Mouse (Mus musculus) stomach, embryonic 16.5 days (tissue): ENCODE data around the gene Fbxo40. TPM values are rescaled to one million over a fixed set of nuclear protein-coding genes. Genes with fewer than 3 reads are reported as not detected.

Experiments used
- ATAC-seq: fragments of 200-750 bp; cut with Nextera tagmentation; 2 replicates; pipeline ENCODE4 v1.8.0; 2017; ENCODE audit warnings: moderate number of reproducible peaks, moderate TSS enrichment; ENCODE audit not compliant: insufficient read depth, low FRiP score
- H3K27ac ChIP-seq: fragments of 300-500 bp; sonication (generic); 2 replicates; pipeline ENCODE4 v1.5.1; 2014; ENCODE audit warnings: low read length
- H3K27me3 ChIP-seq: fragments of 300-500 bp; sonication (generic); 2 replicates; pipeline ENCODE4 v1.6.1; 2014; ENCODE audit warnings: low read length, control low read depth, mixed read lengths; ENCODE audit not compliant: control insufficient read depth, insufficient read depth
- H3K36me3 ChIP-seq: fragments of 300-500 bp; sonication (generic); 2 replicates; pipeline ENCODE4 v1.6.1; 2014; ENCODE audit warnings: low read length; ENCODE audit not compliant: control insufficient read depth, insufficient read depth
- H3K4me1 ChIP-seq: fragments of 300-500 bp; sonication (generic); 2 replicates; pipeline ENCODE4 v1.6.1; 2014; ENCODE audit warnings: low read length, control low read depth, mixed read lengths; ENCODE audit not compliant: control insufficient read depth, insufficient read depth
- H3K4me2 ChIP-seq: fragments of 300-500 bp; sonication (generic); 2 replicates; pipeline ENCODE4 v1.6.1; 2014; ENCODE audit warnings: low read depth, low read length, mixed read lengths
- H3K4me3 ChIP-seq: fragments of 300-500 bp; sonication (generic); replicated peaks from 2 replicates; pipeline ENCODE4 v1.5.1; 2014; ENCODE audit warnings: mild to moderate bottlenecking, low read length
- H3K9ac ChIP-seq: fragments of 300-500 bp; sonication (generic); 2 replicates; pipeline ENCODE4 v1.6.1; 2014; ENCODE audit warnings: low read length
- H3K9me3 ChIP-seq: fragments of 300-500 bp; sonication (generic); replicated peaks from 2 replicates; pipeline ENCODE4 v1.6.1; 2016; ENCODE audit warnings: low read length, control low read depth; ENCODE audit not compliant: control insufficient read depth
- WGBS: fragments of 180-500 bp; shearing (Covaris S2); extraction: QIAGEN DNeasy Blood & Tissue Kit; methylation state at CpG from one replicate; pipeline ENCODE4 v1.1.7; 2014; 5-methylcytosine and 5-hydroxymethylcytosine counted together
- polyA plus RNA-seq: library from polyadenylated mRNA; unstranded; fragments of >200 nt; fragmentation: Nextera tagmentation; extraction: Ambion mirVana; gene quantifications from 2 replicates; pipeline ENCODE4 v1.2.1, GENCODE M21; 2015

Fbxo40 gene
- polyA plus RNA-seq, 1 experiment from 2014 or later = 0.13 TPM

DNA sequence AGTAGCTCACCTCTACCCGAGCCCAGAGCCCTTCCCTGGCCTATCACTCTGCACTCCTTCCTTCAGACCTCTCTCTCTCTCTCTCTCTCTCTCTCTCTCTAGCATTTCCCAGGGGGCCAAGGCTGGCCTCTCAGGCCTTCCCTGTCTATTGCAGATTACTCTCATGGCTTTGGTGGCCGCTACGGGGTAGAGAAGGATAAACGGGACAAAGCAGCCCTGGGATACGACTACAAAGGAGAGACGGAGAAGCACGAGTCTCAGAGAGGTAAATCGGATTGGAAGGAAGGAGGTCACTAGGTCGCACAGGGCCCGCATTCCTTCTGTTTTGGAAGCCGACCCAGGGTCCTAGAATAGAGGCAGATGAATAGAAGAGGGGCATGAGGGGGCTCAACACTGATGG lies 35.2 kb downstream of the Fbxo40 start:
- Histone ChIP-seq H3K27ac (no peak overlapping the region), H3K4me1 (no peaks in the 10 kb centered on the region), H3K36me3 (no peaks in the 10 kb centered on the region), H3K4me3 (no peak overlapping the region), H3K4me2 (no peak overlapping the region), H3K9me3 (no peaks in the 10 kb centered on the region), H3K9ac (no peak overlapping the region), H3K27me3 (no peaks in the 10 kb centered on the region)
- 75% methylated on average over 11 of the region's 11 CpGs for WGBS
- ATAC-seq = no peak

DNA sequence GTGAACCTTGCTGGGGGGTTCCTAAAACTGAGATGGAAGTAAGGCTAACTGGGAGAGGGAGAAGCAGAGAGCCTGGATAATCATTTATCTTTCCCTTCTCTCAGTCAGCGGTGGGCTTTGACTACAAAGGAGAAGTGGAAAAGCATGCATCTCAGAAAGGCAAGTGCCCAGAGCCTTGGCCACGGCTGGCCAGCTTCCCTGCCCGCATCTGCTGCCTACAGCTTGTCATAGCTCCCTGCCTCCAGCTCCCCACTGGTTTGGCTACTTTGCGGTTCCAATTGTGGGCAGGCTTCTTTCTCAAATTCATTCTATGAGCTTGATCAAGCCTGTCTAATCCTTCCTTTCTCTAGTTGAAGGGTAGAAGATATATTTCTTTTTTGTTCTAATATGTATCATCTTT lies 39.2 kb downstream of the Fbxo40 start:
- Histone ChIP-seq H3K9ac (no peak overlapping the region), H3K4me1 (no peaks in the 10 kb centered on the region), H3K27me3 (no peaks in the 10 kb centered on the region), H3K4me3 (no peak overlapping the region), H3K27ac (no peak overlapping the region), H3K36me3 (no peaks in the 10 kb centered on the region), H3K4me2 (no peak overlapping the region), H3K9me3 (no peaks in the 10 kb centered on the region)
- ATAC-seq = no peak
- 59% methylated on average over 4 of the region's 4 CpGs for WGBS

DNA sequence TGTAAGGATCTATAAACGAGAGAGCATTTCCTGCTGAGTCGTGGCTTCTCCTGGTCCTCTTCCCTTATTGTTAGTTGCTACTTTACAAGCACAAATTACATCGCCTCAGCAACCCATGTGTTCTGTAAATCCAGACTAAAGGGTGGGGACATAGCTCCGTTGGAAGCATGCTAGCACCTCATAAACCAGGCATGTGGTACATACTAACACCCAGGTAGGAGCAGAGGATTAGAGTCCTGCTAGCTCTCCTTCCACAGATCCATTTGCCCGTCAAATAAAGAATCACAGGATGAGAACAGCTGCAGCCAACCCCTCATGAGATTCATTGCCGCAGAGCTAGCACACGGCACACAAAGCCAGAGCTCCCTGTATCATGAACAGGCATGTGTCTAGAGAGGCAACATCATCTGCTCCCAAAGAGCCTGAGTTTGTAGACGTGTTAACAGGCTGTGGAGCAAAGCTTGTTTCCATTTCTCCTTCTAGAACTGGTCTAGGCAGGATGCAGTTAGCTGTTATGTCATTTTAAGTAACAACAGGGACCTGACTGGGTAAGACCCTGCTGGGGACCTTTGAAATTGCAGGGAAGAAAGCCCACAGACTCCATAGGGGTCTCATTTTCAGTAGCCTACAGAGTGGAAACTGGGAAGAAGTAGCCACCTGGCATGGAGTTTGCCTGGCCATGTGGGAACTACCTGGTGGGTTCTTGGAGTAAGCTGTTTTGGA lies 40.5 kb downstream of the Fbxo40 start:
- H3K9me3 ChIP-seq = no peaks in the 10 kb centered on the region
- no peaks in the 10 kb centered on the region for H3K27me3 ChIP-seq
- no peak overlapping the region for H3K27ac ChIP-seq
- H3K9ac ChIP-seq = no peak overlapping the region
- no peak overlapping the region for H3K4me3 ChIP-seq
- no peaks in the 10 kb centered on the region for H3K4me1 ChIP-seq
- H3K4me2 ChIP-seq = no peak overlapping the region
- 58% methylated on average over 8 of the region's 8 CpGs for WGBS
- no peaks in the 10 kb centered on the region for H3K36me3 ChIP-seq
- ATAC-seq = no peak

DNA sequence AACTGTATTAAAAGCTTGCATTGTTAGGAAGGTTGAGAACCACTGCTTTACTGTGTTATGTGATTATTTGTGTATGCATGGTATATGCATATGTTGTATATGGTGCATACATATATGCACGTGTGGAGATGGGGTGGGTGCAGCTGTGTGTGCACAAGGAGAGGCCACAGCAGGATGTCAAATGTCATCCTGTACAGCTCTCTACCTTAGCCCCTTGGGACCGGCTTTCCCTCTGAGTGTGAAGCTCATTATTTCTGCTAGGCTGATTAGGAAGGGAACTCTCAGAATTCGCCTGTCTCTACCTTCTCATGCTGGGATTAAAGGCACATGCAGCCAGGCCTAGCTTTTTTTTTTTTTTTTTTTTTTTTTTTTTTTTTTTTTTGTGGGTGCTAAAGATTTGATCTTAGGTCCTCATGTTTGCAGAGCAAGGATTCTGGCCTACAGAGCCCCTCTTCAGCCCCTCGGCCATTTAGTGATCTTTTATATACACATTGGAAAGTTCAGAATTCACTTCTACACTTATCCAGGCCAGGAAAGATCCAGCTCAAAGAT lies 42.5 kb downstream of the Fbxo40 start:
- Histone ChIP-seq H3K4me2 (no peak overlapping the region), H3K9me3 (no peaks in the 10 kb centered on the region), H3K9ac (no peak overlapping the region), H3K27me3 (no peaks in the 10 kb centered on the region), H3K36me3 (no peaks in the 10 kb centered on the region), H3K4me1 (no peaks in the 10 kb centered on the region), H3K4me3 (no peak overlapping the region), H3K27ac (no peak overlapping the region)
- ATAC-seq = no peak
- WGBS = 61% methylated on average over 4 of the region's 4 CpGs

DNA sequence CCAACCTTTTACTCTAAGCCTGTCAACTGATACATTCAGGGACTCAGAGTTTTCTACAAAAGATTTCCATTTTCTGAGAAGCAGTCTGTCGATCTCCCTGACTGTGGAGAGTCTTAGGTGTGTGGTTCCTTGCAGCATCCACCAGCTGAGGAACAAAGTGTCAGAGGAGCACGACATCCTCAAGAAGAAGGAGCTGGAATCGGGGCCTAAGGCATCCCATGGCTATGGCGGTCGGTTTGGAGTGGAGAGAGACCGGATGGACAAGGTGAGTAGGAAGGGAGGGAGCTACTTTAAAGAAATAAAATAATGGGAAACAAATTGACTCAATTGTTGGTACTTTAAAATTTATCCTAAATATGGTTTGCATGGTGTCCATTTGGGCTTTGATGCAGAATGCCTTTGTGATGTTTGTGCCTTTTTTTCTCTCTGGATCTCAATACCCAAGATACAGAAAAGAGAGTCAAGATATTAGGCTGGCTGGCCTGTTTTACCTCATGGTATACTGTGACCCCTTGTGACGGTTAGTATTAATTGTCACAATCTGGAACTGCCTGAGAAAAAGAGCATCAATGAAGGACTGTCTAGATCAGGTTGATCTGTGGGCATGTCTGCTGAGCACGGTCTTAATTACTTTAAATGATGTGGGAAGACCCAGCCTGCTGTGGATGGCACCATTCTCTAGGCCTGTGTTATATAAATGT lies 43.7 kb downstream of the Fbxo40 start:
- no peaks in the 10 kb centered on the region for H3K9me3 ChIP-seq
- no peak overlapping the region for H3K4me2 ChIP-seq
- H3K27ac ChIP-seq = no peak overlapping the region
- no peaks in the 10 kb centered on the region for H3K36me3 ChIP-seq
- no peaks in the 10 kb centered on the region for H3K4me1 ChIP-seq
- WGBS = 75% methylated on average over 8 of the region's 8 CpGs
- H3K4me3 ChIP-seq = no peak overlapping the region
- no peaks in the 10 kb centered on the region for H3K27me3 ChIP-seq
- no peak overlapping the region for H3K9ac ChIP-seq
- no peak for ATAC-seq

DNA sequence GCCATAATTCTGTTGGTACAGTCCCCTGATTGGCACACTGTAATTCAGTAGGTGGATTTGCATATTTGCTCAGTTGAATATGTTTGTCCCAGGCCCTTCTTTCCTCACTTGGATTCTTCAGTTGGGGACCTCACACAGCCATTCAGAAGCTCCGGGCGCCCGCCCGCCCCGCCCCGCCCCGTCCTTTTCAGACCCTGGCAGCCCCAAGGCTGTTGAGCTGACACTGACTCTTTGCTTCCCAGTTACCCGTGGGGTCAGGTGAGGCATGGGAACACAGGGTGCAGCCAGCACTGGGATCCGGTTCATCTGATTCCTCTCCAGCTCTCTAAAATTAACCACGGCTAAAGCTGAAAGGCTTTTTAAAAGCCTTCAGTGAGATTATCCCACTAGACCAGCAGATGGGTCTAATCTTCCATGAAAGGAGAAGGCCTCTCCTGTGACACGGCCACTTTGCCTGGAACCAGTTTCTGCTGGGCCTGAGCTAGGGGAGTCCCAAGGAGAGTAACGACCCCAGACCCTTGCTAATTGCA lies 45.3 kb downstream of the Fbxo40 start:
- Histone ChIP-seq H3K36me3 (no peaks in the 10 kb centered on the region), H3K27me3 (no peaks in the 10 kb centered on the region), H3K4me3 (no peak overlapping the region), H3K27ac (no peak overlapping the region), H3K4me1 (no peaks in the 10 kb centered on the region), H3K4me2 (no peak overlapping the region), H3K9me3 (no peaks in the 10 kb centered on the region), H3K9ac (no peak overlapping the region)
- 48% methylated on average over 12 of the region's 12 CpGs for WGBS
- ATAC-seq = no peak

DNA sequence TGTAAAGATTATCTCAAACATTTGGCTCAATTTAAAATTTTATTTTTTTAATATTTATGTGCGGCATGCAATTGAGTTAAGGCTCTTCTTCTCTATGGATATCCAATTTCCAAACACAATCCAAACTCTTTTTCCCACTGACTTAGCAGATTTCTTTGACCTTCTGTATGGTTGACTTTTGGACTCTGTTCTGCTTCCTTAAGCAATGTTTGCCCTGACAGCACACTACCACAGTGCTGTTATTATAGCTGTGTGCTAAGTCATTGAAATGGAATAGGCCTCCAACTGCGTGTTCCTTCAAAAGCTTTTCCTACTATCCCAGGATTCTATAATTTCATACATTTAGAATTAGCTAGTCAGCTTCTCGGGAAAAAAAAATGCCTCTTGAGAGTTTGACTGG lies 46.7 kb downstream of the Fbxo40 start:
- H3K27me3 ChIP-seq = no peaks in the 10 kb centered on the region
- H3K27ac ChIP-seq = no peak overlapping the region
- H3K9ac ChIP-seq = no peak overlapping the region
- no peaks in the 10 kb centered on the region for H3K4me1 ChIP-seq
- H3K4me2 ChIP-seq = no peak overlapping the region
- H3K4me3 ChIP-seq = no peak overlapping the region
- no peaks in the 10 kb centered on the region for H3K36me3 ChIP-seq
- 85% methylated on average over 3 of the region's 3 CpGs for WGBS
- no peak for ATAC-seq
- H3K9me3 ChIP-seq = no peaks in the 10 kb centered on the region

DNA sequence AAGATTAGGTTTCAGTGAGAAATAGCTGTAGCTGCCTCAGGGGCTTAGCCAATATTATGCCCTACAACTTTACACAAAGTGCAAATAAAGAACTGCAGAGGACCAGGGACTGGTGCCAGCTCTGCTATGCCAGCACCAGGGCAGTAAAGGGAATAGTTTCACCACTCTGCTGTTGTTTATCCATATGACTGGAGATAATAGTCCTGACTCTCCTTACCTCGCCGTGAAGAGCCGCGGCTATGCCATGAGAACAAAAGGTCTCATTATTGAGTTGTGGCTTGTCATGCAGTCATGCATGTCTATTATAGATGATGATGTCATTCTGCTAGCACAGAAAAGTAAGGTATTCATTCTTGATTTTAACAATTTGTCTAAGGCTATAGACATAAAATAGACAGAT lies 48.4 kb downstream of the Fbxo40 start:
- Histone ChIP-seq H3K4me1 (no peaks in the 10 kb centered on the region), H3K9me3 (no peaks in the 10 kb centered on the region), H3K4me3 (no peak overlapping the region), H3K36me3 (no peaks in the 10 kb centered on the region), H3K27ac (no peak overlapping the region), H3K9ac (no peak overlapping the region), H3K27me3 (no peaks in the 10 kb centered on the region), H3K4me2 (no peak overlapping the region)
- WGBS = 74% methylated on average over 4 of the region's 4 CpGs
- ATAC-seq = no peak

DNA sequence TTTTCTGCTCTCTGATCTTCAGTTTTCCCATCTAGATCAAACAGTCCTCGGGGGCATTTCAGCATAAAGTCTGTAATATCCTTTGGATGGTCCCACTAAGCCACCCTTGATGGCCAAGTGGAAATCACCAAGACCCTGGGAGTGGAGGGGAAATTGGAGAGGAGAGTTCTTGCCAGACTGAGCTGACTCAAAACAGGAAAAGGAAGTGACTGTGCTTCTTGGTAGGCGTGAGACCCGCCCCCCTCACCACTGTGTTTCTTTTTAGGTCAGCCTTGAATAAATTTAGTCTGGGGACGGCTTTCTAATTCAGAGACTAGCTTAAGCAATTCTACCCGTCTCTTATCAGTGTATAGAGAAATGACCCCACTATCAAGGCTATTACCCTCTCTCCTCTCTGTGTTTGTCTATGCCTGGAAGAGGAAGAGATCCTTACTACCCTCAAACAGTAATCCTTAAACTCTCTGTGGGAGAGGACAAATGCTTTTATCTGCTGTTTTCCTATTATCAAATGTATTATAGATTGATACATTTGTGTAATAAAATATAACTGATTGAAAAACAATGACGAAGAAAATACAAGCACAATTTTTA lies 49.0 kb downstream of the Fbxo40 start:
- no peak for ATAC-seq
- no peaks in the 10 kb centered on the region for H3K36me3 ChIP-seq
- no peak overlapping the region for H3K9ac ChIP-seq
- H3K27me3 ChIP-seq = no peaks in the 10 kb centered on the region
- no peaks in the 10 kb centered on the region for H3K9me3 ChIP-seq
- 58% methylated on average over 6 of the region's 6 CpGs for WGBS
- H3K27ac ChIP-seq = no peak overlapping the region
- no peaks in the 10 kb centered on the region for H3K4me1 ChIP-seq
- no peak overlapping the region for H3K4me2 ChIP-seq
- H3K4me3 ChIP-seq = no peak overlapping the region
